ENCODE assay signal across 9 mouse cellular contexts in genomic region chr1:192912101-192912728, GRCm38 (mm10). TPM values are rescaled to one million over a fixed set of nuclear protein-coding genes. Genes with fewer than 3 reads are reported as not detected.
DNase-seq lines count a peak whose midpoint lies in the region; ATAC-seq and TF ChIP-seq lines count a peak whose summit lies in the region.
"Had no signal": no experiment of that assay in that cellular context is flagged by ENCODE, and none has a peak within 500 bp of the region (broad histone marks: within the 10 kb centered on the region; RNA-seq: fewer than 3 reads in every experiment).

No protein-coding gene starts in this region.

- H3K4me3 ChIP-seq in intestine, postnatal 0 days (ENCODE audit: low read depth, low read length) = no peak overlapping the region
- H3K4me3 ChIP-seq in intestine, embryonic 15.5 days (replicated peaks) = no peak overlapping the region
- H3K4me3 ChIP-seq: myocyte had no signal

- H3K4me1 ChIP-seq in intestine, postnatal 0 days (replicated peaks; ENCODE audit: control insufficient read depth, insufficient read depth, low read length) = no peaks in the 10 kb centered on the region
- no peaks in the 10 kb centered on the region for H3K4me1 ChIP-seq in intestine, embryonic 15.5 days (replicated peaks)

- no peaks in the 10 kb centered on the region for H3K36me3 ChIP-seq in intestine, postnatal 0 days (ENCODE audit: control insufficient read depth, insufficient read depth)
- no peaks in the 10 kb centered on the region for H3K36me3 ChIP-seq in intestine, embryonic 15.5 days

- no peak overlapping the region for H3K4me2 ChIP-seq in intestine, postnatal 0 days (replicated peaks; ENCODE audit: low read depth)
- H3K4me2 ChIP-seq in intestine, embryonic 15.5 days (replicated peaks) = no peak overlapping the region

- WGBS in intestine, postnatal 0 days = 58% methylated on average over 3 of the region's 3 CpGs
- WGBS in intestine, embryonic 15.5 days = 58% methylated on average over 3 of the region's 3 CpGs

- peak; percentile 61 for TF ChIP-seq CTCF in intestine, postnatal 0 days (IDR thresholded peaks at IDR 0.05; ENCODE audit: low read depth)

- no peak overlapping the region for H3K9ac ChIP-seq in intestine, postnatal 0 days (ENCODE audit: low read depth, low read length)
- no peak overlapping the region for H3K9ac ChIP-seq in intestine, embryonic 15.5 days

- no peak overlapping the region for H3K27ac ChIP-seq in intestine, postnatal 0 days (ENCODE audit: low read depth, low read length)
- no peak overlapping the region for H3K27ac ChIP-seq in intestine, embryonic 15.5 days

- no peak for ATAC-seq in intestine, postnatal 0 days
- ATAC-seq in intestine, embryonic 15.5 days = no peak
- ATAC-seq in erythroblast, adult 5-6 weeks (replicated peaks; ENCODE audit: low FRiP score, poor library complexity, severe bottlenecking) = no peak

- H3K9me3 ChIP-seq in intestine, postnatal 0 days (ENCODE audit: control insufficient read depth) = 0 out of 2 replicates have a peak, but pooled peaks cover 3% of the 10 kb centered on the region
- no peaks in the 10 kb centered on the region for H3K9me3 ChIP-seq in intestine, embryonic 15.5 days

- H3K27me3 ChIP-seq in intestine, postnatal 0 days (replicated peaks; ENCODE audit: control insufficient read depth, insufficient read depth, low read length) = no peaks in the 10 kb centered on the region
- no peaks in the 10 kb centered on the region for H3K27me3 ChIP-seq in intestine, embryonic 15.5 days (replicated peaks)

- intact Hi-C loops in heart, postnatal 36 days (cut with DNase I) = loop anchor here (1.0 to 2.0 kb wide), 2 partner anchors 127 to 185 kb away; no protein-coding TSS in a partner anchor

- peak; percentile 77 for DNase-seq in 3T3-L1 (ENCODE audit: low read depth, low spot score)
- DNase-seq in A20 (ENCODE audit: low read depth, low spot score) = peak; percentile 9
- DNase-seq in heart, postnatal 36 days = peak; percentile 21 to 38
- DNase-seq in right cerebral cortex, postnatal 14 days = no peak
- DNase-seq: thymus, adult 2 months had no signal

RNA-seq across cellular contexts. Expression of gene Sertad4, which starts 56.7 kb away (rescaled TPM):
- 3.4 and 3.5 TPM in 2 replicates for polyA plus RNA-seq in intestine, postnatal 0 days (2015; fragmentation: Nextera tagmentation; extraction: Ambion mirVana)
- 12.8 and 14.2 TPM in 2 replicates for polyA plus RNA-seq in intestine, embryonic 15.5 days (2015; fragmentation: Nextera tagmentation; extraction: Ambion mirVana)
- total RNA-seq in heart, postnatal 36 days (2021) = 1 to 10 TPM; 3.8 to 6.2 TPM
- total RNA-seq in erythroblast, adult 5-6 weeks (2015; ENCODE audit: low replicate concordance) = not detected in 2 replicates
- total RNA-seq in erythroblast, adult 5-6 weeks (2017; ENCODE audit: low replicate concordance) = not detected in 2 replicates

Comparison
In these comparisons a context has a peak if more than half of its experiments do, and no peak if none do; other contexts are left out.
1. RNA of gene Sertad4, which starts 56.7 kb away (total RNA-seq): 3.8 to 6.2 TPM in heart, postnatal 36 days; not detected in erythroblast, adult 5-6 weeks; every median in the first group is over 4 times any median in the second.